Mouse (Mus musculus) T-helper 17 cell (primary cell): Measurements from ENCODE around the gene Wfdc2.
"Not testable (repeated sequence)": the region's sequence is repeated elsewhere in the genome, so short reads cannot be mapped to it uniquely, and the experiment has no call there.

Source experiments
- in situ Hi-C, 2 experiments: fragments of 300-600 bp; cut with MboI, MseI; formaldehyde crosslinking; loops; 1 replicate in 1 of 2; 2 replicates in 1 of 2; pipeline ENCODE4 v1.15.1; 2025; ENCODE audit warnings: high pct_unique_total_duplicates in 2 of 2

Wfdc2 gene

GRCm38 (mm10) chr2:164544454-164545097, 17.6 kb upstream of the Wfdc2 start:
- in situ Hi-C loops, result no loop called here

DNA sequence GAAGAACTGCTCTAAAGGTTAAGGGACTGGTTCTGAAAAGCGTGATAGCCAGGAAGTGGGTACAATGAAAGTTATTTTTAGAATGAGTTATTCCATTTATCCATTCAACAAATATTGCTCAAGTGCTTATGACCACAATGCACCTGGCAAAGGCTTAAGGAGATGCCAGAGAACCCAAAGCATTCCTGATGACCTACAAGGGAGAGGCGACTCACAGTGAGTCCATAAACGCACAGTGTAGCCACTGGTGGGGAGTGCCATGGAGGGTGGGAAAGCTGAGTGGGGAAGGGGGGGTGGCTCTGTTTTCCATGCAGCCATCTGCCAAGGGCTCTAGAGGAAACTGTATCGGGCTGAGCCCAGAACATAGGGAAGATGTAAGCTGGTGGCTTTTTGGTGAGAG, 12.9 kb upstream of the Wfdc2 start:
- in situ Hi-C loops, result no loop called here

GRCm38 (mm10) chr2:164549963-164550894, 12.0 kb upstream of the Wfdc2 start:
- in situ Hi-C loops, result no loop called here

DNA sequence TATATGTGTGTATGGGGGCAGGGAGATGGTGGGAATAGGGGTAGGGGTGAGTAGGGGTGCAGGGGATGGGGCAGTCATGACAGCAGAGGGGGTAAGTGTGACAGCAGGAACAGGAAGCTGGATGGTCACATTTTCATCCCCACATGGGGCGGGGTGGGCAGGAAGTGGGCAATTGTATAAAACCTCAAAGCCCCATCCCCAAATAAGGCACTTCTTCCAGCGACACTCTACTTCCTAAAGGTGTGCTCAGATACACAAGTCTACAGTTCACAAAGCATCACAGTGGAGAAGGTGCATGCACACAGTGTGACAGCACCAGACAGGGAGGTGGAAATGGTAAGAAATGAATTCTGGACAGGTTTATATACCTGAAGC, 11.3 kb upstream of the Wfdc2 start:
- in situ Hi-C loops, result no loop called here

GRCm38 (mm10) chr2:164551502-164551901, 10.7 kb upstream of the Wfdc2 start:
- in situ Hi-C loops, result no loop called here

GRCm38 (mm10) chr2:164558426-164558825, 3.8 kb upstream of the Wfdc2 start:
- in situ Hi-C loops, result no loop called here

DNA sequence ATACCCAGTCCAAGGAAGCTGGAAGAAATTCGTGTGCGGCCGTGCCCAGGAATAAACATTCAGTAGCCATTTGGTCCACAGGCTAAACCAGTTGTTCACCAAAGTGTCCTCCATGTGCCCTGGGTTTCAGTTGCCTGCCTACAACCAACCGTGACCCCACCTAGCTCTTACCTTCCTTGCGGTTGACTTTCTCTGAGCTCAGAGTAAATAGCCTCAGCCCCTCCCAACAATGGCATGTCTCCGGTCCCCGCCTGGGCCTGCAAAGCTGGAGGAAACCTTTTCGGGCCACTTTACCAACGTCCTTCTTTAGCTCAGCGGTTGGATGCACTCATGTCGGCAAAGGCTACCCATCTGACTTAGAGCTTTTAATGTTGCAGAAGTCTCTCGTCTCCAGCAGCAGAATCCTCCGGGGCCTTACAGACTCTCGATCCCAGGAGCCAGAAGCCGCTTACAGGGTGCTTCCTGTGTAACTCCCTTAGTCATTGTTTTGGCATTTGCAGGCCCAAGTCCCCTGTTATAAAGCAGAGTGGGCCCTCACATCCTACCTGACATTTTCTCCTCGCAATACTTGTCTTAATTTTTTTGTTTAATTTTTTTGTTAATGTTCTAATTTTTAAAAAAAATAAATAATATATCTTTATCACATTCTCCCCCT, 3.1 kb upstream of the Wfdc2 start:
- in situ Hi-C loops, result no loop called here

GRCm38 (mm10) chr2:164560106-164560505, 2.1 kb upstream of the Wfdc2 start:
- in situ Hi-C loops, result no loop called here

DNA sequence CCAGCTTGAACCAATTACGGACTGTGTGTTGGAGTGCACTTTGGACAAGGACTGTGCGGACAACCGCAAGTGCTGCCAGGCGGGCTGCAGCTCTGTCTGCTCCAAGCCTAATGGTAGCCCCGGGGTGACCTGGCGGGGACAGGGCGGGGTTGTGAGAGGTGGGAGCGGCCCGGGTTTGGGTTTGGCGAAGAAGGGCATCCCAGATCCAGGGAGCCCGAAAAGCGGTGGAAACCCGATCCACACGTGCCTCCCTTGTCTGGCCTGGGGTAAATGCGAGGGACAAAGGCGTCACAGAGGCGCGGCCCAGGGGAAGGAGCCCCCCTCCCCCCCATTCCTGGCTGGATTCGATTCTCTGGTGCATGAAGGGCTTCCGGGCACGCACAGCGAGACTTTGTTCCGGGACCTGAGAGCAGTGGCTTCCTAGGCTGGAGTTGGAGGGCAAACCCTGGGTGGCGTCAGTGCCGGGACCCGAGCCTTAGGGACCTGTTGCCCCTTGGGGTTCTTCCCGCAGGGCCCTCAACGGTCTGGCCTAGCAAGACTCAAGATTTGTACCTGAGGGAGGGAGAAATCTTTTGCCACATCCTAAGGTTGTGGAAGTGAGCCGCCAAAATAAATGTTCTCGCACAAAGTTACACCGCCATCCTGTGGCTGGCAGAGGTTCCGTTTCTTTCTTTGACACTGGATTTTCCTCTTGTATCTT, 1.3 kb downstream of the Wfdc2 start:
- in situ Hi-C loops, result no loop called here

DNA sequence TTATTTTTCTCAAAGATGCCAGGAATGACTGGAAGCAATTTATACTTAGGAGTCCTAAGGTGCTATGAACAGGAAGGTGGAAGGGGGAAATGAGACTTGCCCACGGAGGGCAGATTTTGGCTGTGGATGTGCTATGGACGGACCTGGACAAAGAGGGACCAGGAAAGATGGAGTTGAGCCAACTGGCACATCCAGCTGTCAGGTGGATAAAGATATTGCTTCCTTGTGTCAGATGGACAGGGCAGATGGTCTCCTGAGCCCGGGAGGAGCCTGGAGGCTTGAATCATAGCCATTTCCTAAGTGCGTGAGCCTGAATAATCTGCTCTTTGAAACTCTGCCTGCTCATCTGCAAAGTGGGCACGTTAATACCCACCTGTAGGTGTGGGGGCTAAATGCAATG, 2.1 kb downstream of the Wfdc2 start:
- in situ Hi-C loops, result no loop called here

DNA sequence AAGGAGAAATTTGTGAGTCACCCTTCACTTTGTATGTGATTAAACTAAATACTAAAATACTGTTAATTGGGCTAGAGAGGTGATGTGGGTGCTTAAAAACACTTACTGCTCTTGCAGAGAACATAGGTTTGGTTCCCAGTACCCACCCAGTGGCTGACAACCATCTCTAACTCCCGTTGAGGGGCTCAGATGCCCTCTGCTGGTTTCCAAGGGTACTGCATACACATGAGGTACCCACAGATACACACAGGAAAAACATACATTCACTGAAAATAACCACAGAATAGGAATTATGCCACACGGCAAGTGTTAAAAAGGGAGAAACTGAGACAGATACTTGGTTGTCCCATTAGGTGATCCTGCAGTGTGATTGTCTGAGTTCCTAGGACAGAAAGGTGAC, 4.8 kb downstream of the Wfdc2 start:
- in situ Hi-C loops, result no loop called here

DNA sequence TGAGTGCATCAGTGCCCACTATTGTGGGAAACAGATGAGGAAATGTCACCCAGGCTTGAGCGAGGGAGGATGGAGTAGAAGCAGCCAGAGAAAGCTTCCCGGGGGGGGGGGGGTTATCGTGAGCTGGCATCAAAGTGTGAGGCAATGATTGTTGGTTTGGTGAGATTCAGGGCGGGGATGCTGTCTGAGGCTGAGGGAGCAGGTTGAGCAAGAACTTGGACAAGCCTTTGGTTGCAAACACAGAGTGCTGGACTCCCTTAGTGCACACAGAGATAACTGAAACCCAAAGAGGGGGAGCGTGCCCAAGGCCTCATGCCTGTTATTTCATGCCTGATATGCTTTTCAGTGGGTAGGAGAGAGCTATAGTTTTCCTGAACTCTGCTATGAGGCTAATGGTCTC, 5.2 kb downstream of the Wfdc2 start:
- in situ Hi-C loops, result no loop called here

- in situ Hi-C loops, result not testable (repeated sequence)
Measured at GRCm38 (mm10) chr2:164573359-164573758, 11.1 kb downstream of the Wfdc2 start, which contains the start of gene Spint3. TSS of gene Spint3 (minus strand) at chr2:164573459.

GRCm38 (mm10) chr2:164585025-164585725, 23.0 kb downstream of the Wfdc2 start, which contains the start of gene Wfdc6a:
TSS of gene Wfdc6a (minus strand) at chr2:164585447.
- in situ Hi-C loops, result not testable (repeated sequence)

GRCm38 (mm10) chr2:164592014-164592413, 29.8 kb downstream of the Wfdc2 start:
- in situ Hi-C loops, result loop anchor here in 1 of 2 experiments (5.0 kb wide), 1 partner anchor 130 kb away; no protein-coding TSS in a partner anchor

GRCm38 (mm10) chr2:164593494-164593893, 31.3 kb downstream of the Wfdc2 start, which contains the start of gene Eppin:
TSS of gene Eppin (minus strand) at chr2:164593594.
- in situ Hi-C loops, result loop anchor here in 1 of 2 experiments (5.0 kb wide), 1 partner anchor 129 kb away; no protein-coding TSS in a partner anchor

- in situ Hi-C loops, result loop anchor here in 1 of 2 experiments (10.0 kb wide), 1 partner anchor 1085 kb away; no protein-coding TSS in a partner anchor
Measured at GRCm38 (mm10) chr2:164600179-164600578, 38.0 kb downstream of the Wfdc2 start.

GRCm38 (mm10) chr2:164603482-164603881, 41.3 kb downstream of the Wfdc2 start:
- in situ Hi-C loops, result loop anchor here in 1 of 2 experiments (10.0 kb wide), 1 partner anchor 1089 kb away; no protein-coding TSS in a partner anchor

GRCm38 (mm10) chr2:164604411-164604810, 42.2 kb downstream of the Wfdc2 start:
- in situ Hi-C loops, result loop anchor here in 1 of 2 experiments (10.0 kb wide), 1 partner anchor 1090 kb away; no protein-coding TSS in a partner anchor

- in situ Hi-C loops, result loop anchor here in 1 of 2 experiments (10.0 kb wide), 1 partner anchor 1094 kb away; no protein-coding TSS in a partner anchor
Measured at GRCm38 (mm10) chr2:164608781-164609180, 46.6 kb downstream of the Wfdc2 start.
